Mouse (Mus musculus): Measurements from ENCODE around the gene Ube2k. TPM values are rescaled to one million over a fixed set of nuclear protein-coding genes. Genes with fewer than 3 reads are reported as not detected.
A peak's percentile ranks its signal among the peaks of the same experiment; 100 is the strongest.

The Ube2k gene
- total RNA-seq, 2 experiments from 2014 or later = 140 to 150 TPM

DNA sequence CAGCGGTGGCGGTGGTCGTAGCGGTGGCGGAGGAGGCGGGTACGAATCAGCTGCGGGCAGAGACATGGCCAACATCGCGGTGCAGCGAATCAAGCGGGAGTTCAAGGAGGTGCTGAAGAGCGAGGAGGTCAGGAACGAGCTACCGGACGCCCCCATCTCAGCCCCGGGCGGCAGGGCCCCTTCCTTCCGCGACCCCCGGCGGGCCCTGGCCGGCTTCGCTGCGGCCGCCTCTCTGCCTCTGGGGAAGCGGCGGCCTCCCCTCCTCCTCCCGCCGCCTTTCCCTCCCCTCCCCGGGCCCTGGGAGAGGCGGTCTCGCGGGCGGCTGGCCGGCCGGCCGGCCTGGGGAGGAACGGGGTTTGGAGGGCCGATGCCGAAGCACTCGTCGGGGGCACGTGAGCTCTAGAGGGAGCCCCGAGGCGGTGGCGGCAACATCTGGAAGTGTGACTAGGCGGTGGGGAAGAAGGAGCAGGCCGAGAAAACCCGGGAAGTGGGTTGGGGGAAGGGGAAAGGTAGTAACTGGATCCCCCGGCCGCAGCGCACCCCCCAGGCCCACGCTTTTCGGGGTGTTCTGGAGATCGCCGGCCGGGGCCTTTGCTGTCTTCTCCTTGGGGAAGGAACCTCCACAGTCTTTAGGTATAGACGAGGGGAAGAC, 513 bp downstream of the Ube2k start:
- DNase-seq (ENCODE audit: low spot score in 2 of 2) = peak in 1 of 2 experiments; percentile 31

DNA sequence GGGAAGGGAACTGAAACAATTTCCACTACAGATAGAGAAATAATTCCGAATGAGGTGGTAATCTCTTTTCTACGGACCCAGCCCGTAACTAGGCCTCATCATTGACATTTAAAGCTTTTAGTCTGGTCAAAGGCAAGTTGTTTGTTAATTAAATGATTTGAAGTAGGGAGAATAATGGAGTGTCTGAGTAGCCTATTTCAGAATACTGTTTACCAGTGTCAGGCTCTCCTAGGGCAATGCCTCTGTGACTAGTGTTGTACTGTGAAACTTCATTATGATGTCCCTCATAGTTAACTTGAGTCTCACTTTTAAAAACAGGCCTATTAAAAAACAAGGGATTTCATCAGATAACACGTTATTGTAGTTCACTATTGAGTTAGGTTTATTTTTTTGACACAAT, 1.1 kb downstream of the Ube2k start:
- DNase-seq (ENCODE audit: low spot score in 2 of 2) = no peak

DNA sequence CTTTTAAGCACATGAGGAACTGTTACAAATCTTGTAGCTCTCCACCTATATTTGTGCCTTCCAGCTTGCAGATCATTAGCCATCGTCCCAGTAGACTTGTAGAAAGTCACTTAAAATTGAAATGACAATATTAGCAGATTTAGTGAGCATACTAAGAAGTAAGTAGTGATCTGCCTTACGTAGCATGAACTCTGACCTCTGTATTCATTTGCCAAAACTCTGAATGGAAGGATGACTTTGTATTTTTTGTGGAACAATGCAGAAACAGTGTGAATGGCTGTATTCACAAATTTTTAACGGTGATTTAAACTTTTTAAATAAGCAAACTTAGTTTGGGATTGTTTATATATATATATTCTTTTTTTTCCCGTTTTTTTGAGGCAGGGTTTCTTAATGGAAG, 1.8 kb downstream of the Ube2k start:
- DNase-seq (ENCODE audit: low spot score in 2 of 2) = no peak

DNA sequence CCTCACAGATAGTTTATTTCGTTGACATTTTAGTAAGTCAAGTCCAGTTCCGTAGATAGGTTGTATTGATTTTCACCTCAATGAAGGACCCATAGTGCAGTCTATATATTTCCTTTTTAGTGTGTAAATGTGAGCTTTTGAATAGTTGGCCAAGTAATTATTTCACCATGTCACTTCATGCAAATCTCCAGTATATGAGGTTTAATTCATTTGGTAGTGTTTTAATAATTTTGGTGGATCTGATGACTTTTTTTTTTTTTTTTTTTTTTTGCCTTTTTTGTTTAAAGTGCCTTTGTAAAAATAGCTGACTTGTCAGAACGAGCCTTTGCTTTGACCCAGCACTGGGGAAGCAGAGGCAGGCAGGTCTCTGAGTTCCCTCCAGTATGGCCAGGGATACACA, 2.8 kb downstream of the Ube2k start:
- no peak for DNase-seq (ENCODE audit: low spot score in 2 of 2)

DNA sequence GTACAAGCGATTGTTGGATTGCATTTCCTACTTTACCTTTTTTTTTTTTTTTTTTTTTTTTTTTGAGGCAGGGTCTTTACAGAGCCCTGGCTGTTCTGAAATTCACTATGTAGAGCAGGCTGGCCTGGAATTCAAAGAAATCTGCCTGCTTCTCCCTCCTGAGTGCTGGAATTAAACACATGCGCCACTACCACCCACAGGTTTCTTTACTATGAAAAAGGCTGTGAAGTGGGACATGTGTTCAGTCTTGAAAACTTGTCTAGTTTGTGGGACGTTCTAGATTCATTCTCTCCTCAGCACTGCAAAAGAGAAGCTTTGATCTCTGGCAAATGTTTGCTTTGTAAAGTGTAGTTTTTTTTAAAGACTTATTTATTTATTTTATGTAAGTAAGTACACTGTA, 4.9 kb downstream of the Ube2k start:
- no peak for DNase-seq (ENCODE audit: low spot score in 2 of 2)

DNA sequence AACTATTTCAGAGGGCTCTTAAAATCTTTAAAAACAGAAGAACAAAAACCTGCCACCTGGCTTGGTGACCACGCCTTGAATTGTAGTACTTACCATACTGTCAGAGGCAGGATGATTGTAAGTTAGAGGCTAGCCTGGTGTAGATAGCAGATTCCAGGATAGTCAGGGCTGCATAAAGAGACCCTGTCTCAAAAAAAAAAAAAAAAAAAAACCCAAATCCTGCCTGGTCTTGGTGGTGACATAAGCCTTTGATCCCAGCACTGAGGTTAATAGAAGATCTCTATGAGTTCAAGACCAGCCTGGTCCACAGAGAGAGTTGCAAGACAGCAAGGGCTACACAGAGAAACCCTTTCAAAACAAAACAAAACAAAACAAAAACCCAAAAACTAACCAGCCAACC, 6.5 kb downstream of the Ube2k start:
- no peak for DNase-seq (ENCODE audit: low spot score in 2 of 2)

DNA sequence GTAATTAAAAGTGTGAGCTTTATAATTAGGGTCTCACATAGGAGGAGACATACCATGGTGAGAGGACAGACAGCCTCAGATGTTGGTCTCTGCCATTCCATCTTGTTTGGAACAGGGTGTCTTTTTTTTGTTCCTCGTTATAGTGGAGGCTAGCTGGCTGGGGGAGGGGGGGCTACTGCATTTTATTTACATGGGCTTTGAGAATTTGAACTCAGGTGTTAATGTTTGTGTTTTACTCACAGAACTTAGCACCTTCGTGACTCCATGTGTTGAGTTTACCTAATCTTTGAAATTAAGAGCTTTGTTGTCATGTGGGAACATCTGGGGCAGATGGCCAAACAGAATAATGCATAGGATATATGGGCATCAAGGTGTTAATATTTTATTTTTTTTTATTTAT, 7.6 kb downstream of the Ube2k start:
- DNase-seq (ENCODE audit: low spot score in 2 of 2) = no peak

DNA sequence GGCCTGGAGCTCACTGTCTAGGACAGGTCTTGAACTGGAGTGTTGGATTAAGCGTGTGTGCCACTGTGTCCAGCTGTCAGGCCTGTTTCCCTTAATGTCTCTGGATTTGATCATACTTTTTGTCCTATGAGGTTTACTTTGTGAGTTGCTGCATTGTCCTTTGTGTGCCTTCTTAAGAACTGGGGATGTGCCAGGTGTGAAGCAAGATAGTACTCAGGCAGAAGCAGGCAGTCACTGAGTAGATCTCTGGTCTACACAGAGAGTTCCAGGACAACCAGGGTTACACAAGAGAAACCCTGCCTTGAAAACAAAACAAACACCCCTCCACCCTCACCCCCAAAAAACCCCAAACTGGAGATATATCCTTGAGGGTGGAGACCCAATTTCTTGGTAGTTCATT, 12.6 kb downstream of the Ube2k start:
- no peak for DNase-seq (ENCODE audit: low spot score in 2 of 2)

DNA sequence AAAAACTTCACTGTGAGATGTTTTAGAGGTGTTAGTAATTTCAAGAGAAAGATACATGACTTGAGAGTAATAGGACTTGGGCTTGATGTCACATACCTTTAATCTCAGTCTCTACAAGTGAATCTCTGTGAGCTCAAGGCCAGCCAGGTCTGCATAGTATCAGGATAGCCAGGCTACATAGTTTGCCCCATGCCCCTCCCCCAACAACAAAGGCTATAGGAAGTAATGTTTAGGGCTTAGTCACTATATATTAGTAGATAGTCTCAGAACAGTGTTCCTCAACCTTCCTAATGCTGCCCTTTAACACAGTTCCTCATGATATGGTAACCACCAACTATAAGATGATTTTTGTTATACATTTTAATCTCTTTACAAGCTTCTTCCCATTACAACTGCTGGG, 20.1 kb downstream of the Ube2k start:
- no peak for DNase-seq (ENCODE audit: low spot score in 2 of 2)

DNA sequence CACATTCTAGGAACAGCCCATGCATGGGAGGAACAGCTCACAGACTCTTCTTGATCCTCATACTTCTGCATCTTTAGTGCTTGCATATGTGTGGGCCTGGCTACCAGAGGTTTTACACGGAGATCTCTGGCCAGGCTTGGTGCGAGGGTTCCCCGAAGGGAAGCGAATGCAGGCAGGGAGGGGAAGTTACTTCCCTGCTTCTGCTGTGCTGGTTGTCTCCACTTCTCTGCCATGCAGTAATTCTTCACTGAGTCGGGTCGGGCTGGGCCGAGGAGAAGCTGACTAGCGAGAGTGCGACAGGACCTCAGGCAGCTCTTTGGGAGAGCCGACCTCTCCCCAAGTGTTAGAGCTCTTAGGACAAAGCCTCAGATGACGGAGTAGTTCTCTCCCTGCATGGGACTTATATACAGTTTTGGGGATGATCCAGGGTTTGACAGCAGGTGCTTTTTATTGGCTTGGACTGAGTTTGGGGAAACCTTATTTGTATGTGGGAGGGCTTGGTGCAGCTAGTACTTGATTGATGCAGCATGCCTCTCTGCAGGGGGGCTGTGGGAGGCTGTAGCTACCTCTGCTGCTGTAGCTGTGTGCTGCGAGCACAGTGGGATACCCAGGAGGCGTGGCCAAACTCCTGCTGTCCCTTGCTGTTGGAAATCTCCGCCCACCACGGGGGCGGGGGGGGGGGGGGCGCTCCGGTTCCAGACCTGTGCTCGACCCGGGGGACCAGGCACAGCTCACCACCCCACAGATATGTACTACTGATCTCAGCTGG, 24.3 kb downstream of the Ube2k start:
- DNase-seq (ENCODE audit: low spot score in 2 of 2) = peak in 1 of 2 experiments; percentile 16

DNA sequence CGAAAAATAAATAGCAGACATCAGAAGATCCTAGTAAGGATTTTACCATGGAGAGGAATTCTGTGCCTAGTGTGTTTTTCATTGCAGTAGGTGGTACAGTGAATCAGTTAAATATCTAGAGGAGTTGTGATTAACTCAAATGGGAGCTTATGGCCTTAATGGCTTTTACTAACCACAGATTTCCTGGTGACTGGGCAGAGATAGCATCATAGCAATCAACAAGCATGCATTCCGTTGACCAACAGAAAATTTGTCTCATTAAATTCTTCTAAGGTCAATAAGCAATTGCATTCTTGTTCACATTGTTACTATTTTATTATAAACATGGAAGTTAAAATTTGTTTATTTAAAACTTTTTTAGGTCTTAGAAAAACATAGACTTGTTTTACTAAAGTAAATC, 28.5 kb downstream of the Ube2k start:
- no peak for DNase-seq (ENCODE audit: low spot score in 2 of 2)

DNA sequence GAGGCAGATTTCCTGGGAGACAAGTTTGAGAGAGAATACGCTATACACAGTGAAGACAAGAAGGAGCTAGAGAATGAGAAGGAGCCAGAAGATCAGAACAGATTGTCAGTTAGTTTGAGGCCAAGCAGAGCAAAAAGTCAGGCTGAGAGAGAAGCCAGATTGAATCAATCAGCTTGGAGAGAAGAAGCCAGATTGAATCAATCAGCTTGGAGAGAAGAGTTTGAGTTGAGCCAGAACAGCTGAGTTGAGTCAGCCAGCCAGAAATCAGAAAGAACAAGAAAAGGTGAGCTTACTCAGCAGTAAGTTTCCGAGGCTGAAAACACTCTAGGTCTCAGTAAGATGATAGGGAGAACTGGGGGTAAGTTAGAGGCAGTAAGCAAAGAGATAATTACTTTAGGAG, 37.8 kb downstream of the Ube2k start:
- DNase-seq (ENCODE audit: low spot score in 2 of 2) = no peak

DNA sequence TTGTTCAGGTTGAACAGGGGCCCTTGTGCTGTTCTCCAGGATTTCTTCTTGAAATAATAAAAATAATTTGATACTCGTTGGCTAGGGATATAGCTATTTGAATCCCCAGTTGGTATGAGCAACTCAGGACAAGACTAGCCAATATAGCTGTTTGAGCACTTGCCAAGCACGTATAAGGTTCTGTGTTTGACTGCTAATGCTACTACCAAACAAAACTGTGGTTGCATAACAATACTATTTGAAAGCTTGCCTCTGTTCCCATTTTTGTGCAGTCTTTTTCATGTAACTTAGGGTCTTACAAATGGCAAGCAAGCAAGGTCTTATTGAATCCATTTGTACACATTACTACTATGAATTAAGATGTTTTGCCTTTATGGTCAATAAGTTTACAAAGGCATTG, 38.9 kb downstream of the Ube2k start:
- DNase-seq (ENCODE audit: low spot score in 2 of 2) = no peak

DNA sequence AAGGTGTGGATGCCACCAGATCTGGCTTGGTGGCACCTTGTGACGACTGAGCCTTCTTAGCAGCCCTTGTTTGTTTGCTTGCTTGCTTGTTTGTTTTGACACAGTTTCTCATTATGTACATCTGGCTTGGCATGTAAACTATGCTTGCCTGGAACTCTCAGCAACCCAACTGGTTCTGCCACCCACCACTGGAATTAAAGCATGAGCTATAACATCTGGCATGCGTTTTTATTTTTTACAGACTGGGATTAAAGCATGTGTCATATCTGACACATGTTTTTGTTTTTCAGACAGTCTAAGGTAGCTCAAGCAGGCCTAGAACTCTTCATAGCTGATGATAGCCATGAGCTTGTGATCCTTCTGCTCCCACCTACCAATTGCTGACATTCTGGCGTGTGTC, 41.5 kb downstream of the Ube2k start:
- DNase-seq (ENCODE audit: low spot score in 2 of 2) = no peak

DNA sequence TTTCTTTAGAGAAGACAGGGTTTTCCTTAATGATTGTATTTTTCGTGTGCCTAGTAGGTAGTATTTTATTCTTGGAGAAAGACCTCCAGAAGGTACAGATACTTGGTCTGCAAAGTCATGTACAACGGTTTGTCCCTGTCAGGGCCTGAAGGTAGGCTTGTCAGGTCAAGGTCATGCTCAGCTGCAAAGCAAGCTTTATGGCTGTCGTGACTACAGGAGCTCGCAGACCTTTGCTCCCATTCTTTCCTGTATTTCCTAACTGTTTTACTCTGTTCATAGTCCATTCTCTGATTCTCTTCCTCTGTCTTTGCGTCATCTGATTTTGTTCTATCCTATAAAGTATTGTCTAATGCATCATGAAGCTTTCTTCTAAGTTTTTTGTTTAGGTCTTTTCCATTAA, 49.3 kb downstream of the Ube2k start:
- no peak for DNase-seq (ENCODE audit: low spot score in 2 of 2)

DNA sequence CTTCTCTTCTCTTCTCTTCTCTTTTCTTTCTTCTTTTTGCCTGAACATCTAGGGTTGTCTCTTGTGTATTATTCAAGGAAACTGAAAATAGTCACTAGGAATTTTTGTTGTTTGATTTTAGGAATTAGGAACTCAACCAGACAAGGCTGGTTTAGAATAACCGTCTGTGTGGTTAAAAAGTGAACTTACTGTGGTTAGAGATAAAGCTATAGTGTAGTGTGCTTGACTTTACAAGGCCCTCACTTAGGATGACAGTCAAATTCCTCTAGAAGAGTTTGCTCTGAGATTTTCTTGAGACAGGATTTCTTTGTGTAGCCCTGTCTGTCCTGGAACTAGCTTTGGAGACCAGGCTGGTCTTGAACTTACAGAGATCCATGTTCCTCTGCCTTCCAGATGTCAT, 53.2 kb downstream of the Ube2k start:
- DNase-seq (ENCODE audit: low spot score in 2 of 2) = no peak

DNA sequence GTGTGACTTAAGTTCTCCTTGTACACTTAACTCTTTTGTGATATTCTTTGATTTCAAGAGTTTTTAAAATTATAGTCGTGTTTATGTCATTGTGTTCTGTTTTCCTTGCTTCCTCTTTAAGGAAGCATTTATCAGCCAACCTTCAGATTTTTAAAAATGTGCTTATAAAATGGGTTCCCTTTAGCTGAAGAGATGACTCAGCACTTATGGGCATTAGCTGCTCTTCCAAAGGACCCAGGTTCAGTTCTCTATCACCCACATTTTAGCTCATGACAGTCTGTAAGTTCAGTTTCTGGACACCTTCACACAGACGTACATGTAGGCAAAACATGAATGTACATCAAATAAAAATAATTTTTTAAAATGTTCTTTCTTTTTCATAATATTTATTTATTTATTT, 55.4 kb downstream of the Ube2k start:
- DNase-seq (ENCODE audit: low spot score in 2 of 2) = no peak

DNA sequence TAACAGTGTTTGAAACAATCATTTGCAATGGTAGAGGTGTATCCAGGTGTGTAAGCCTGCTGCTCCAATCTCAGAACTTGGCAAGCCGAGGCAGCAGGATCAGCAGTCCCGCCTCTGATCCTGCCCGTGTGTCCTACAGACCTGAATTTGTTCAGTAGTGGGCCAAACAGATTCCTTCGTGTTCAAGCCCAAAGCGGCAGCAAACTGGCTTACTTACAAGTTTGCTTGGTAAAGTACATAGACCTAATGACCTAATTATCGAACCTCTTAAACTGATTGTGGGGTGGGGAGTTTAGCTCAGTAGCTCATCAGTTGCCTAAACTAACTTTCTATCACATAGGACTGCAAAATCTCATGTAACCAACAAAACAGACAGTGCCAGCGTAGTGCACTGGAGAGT, 62.6 kb downstream of the Ube2k start:
- no peak for DNase-seq (ENCODE audit: low spot score in 2 of 2)

DNA sequence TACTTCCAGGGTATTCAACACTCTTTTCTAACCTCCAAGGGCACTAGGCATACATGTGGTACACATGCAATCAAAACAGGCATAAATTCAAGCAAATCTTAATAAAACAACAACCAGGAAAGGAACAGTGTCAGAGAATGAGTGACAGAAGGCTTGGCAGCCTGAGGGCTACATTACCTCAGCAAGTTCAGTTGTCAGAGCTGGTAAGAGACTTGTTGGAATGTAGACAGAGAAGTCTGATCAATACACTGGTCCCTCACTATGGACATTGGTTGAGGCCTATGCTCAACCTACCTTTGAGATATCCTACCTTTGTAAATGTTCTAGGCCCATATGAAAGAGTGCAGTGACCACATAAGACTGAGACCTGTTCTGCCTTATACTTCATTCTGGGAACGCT, 69.8 kb downstream of the Ube2k start:
- no peak for DNase-seq (ENCODE audit: low spot score in 2 of 2)

DNA sequence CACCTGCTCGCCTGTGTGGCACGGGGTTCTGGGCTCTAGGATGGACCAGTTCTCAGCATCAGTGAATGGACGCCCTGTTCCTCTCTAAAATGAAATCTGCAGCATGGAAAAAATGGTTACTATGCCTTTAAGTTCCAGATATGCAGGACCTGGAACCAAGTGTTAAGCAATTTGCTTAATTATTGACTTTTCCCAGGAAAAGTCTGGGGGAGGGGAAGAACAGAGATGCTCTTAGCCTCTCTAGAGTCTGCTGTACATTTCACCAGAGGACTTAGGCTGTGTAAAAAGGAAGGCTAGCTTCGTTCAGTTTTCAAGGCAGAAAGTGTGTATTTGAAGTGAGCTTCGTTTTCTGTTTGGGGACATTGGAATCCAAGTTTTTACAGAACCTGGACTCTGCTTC, 72.7 kb downstream of the Ube2k start:
- no peak for DNase-seq (ENCODE audit: low spot score in 2 of 2)

DNA sequence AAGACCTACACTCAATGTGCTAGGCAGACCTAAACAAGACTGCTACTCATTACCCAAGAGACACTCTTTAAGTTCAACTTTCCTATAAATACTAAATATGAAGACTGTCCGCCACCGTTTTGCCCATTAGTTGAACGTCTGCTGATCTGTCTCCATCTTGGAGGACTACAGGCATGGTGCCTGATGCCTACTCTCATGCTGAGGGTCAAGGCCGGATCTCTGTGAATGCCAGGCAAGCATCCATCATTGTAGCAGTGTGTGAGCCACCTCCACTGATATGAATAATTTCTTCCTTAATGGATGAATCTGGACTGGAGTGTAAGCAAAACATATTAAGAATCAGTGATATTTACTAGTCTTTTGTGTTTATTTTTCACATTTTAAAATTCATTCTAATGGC, 73.5 kb downstream of the Ube2k start:
- DNase-seq (ENCODE audit: low spot score in 2 of 2) = no peak

DNA sequence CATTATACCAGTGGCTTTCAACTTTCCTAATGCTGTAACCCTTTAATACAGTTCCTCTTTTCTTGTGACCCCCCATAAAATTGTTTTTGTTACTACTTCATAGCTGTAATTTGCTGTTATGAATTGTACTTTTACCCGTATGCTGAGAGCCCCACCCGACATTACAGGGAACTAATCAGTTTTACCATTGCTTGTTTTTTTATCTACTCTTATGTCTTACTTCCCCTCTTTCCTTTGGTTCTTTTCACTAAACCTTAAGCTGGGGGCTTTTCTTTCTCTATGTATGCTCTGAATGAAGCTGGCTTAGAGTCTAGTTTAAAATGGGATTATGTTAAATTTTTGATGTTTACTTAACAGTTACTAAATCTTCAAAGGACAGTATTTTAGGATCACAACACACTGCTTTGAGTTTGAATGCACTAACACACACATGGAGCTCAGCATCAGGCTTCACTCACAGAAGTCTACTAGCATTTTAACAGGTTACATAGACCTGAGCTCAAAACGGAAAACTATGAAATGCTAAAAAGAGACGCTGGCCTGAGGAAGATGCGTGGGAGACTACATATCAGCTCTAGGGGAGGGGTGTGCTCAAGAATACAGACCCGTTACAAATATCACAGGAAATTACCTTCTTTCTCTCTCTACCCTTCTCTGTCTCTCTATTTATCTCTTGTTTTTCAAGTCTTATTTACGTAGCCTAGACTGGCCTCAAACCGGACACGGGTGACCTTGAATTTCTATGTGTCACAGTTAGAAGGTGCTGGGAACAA, 76.3 kb downstream of the Ube2k start:
- DNase-seq (ENCODE audit: low spot score in 2 of 2) = no peak

Data from layer of hippocampus, postnatal 10 days (tissue).